Mouse (Mus musculus) MEL (cell line): Measurements from ENCODE around the gene Papola.

Experiments
- CHD1 ChIP-seq: IDR thresholded peaks from 2 replicates; pipeline ENCODE4 v1.6.1; 2012; ENCODE audit warnings: low read depth, mild to moderate bottlenecking, inconsistent platforms, low read length, improper control_type of control experiment
- CHD2 ChIP-seq: IDR thresholded peaks from 2 replicates; pipeline ENCODE4 v1.6.1; 2011; ENCODE audit warnings: low read length, improper control_type of control experiment
- CTCF ChIP-seq, 3 experiments: IDR thresholded peaks in 2 of 3; conservative IDR thresholded peaks in 1 of 3; 2 replicates each; pipeline ENCODE4 v1.5.1; 2011 to 2012; ENCODE audit warnings: low read length in 3 of 3, low read depth in 2 of 3, mild to moderate bottlenecking in 2 of 3, improper control_type of control experiment in 1 of 3, inconsistent platforms in 1 of 3, mixed read lengths in 1 of 3, moderate library complexity in 1 of 3; ENCODE audit not compliant: control insufficient read depth in 1 of 3, insufficient read depth in 1 of 3, poor library complexity in 1 of 3, severe bottlenecking in 1 of 3
- ELF1 ChIP-seq: IDR thresholded peaks from 2 replicates; pipeline ENCODE4 v1.6.1; 2014; ENCODE audit warnings: low read depth, mild to moderate bottlenecking, inconsistent platforms, low read length, improper control_type of control experiment, moderate library complexity
- EP300 ChIP-seq, 2 experiments: IDR thresholded peaks; 2 replicates each; pipeline ENCODE4 v1.6.1; 2011; ENCODE audit warnings: improper control_type of control experiment in 2 of 2, low read length in 2 of 2, low read depth in 1 of 2, mild to moderate bottlenecking in 1 of 2
- GATA1 ChIP-seq: IDR thresholded peaks from 2 replicates; pipeline ENCODE4 v1.6.1; 2011; ENCODE audit warnings: low read depth, low read length, improper control_type of control experiment
- MEF2A ChIP-seq: IDR thresholded peaks from 2 replicates; pipeline ENCODE4 v1.6.1; 2014; ENCODE audit warnings: low read depth, mild to moderate bottlenecking, inconsistent platforms, low read length, improper control_type of control experiment; ENCODE audit not compliant: poor library complexity, insufficient replicate concordance, severe bottlenecking; ENCODE audit errors: extremely low read depth
- MYC ChIP-seq: IDR thresholded peaks from 2 replicates; pipeline ENCODE4 v1.6.1; 2011; ENCODE audit warnings: low read depth, mild to moderate bottlenecking, low read length, improper control_type of control experiment, moderate library complexity
- NELFE ChIP-seq: IDR thresholded peaks from 2 replicates; pipeline ENCODE4 v1.6.1; 2011; ENCODE audit warnings: low read depth, low read length, improper control_type of control experiment
- POLR2A ChIP-seq, 2 experiments: IDR thresholded peaks; 2 replicates each; pipeline ENCODE4 v1.6.1; 2011 to 2012; ENCODE audit warnings: low read length in 2 of 2, mild to moderate bottlenecking in 2 of 2, control low read depth in 1 of 2, improper control_type of control experiment in 1 of 2, low read depth in 1 of 2, moderate library complexity in 1 of 2; ENCODE audit not compliant: control insufficient read depth in 1 of 2, insufficient read depth in 1 of 2, poor library complexity in 1 of 2
- RAD21 ChIP-seq: IDR thresholded peaks from 2 replicates; pipeline ENCODE4 v1.6.1; 2011; ENCODE audit warnings: mild to moderate bottlenecking, low read depth, low read length, improper control_type of control experiment
- SIN3A ChIP-seq: IDR thresholded peaks from 2 replicates; pipeline ENCODE4 v1.6.1; 2012; ENCODE audit warnings: low read length, improper control_type of control experiment, inconsistent platforms
- UBTF ChIP-seq: IDR thresholded peaks from 2 replicates; pipeline ENCODE4 v1.6.1; 2012; ENCODE audit warnings: low read depth, mild to moderate bottlenecking, inconsistent platforms, low read length, improper control_type of control experiment, moderate library complexity, borderline replicate concordance; ENCODE audit not compliant: insufficient read depth
- USF1 ChIP-seq: IDR thresholded peaks from 2 replicates; pipeline ENCODE4 v1.6.1; 2014; ENCODE audit warnings: low read depth, mild to moderate bottlenecking, inconsistent platforms, low read length, improper control_type of control experiment, moderate library complexity

DNA sequence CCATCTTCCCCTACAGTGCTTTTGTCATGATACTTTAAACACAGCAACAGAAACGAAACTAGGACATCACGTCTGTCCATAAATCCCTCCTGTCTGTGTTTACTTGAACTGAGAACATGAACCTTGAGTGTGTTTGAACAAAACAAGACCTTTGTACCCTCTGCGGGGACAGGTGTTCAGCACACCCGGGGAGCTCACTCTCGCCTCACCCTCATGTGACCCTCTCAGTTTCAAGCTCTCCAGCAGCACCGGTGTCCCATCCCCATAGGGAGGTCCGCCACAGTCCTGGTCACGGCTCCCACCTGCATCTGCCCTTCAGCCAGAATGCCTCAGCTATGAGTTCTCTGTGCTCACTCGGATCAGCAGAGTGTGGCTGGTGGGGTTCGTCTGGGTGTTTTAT lies 30.7 kb upstream of the Papola start:
- TF ChIP-seq CTCF (IDR thresholded peaks at IDR 0.05 in 2 of 3, conservative IDR thresholded peaks at IDR 0.05 in 1 of 3; ENCODE audit: control insufficient read depth in 1 of 3, insufficient read depth in 1 of 3, low read depth in 2 of 3, low read length in 3 of 3, poor library complexity in 1 of 3, severe bottlenecking in 1 of 3) (no peak), POLR2A (IDR thresholded peaks at IDR 0.05; ENCODE audit: control insufficient read depth in 1 of 2, insufficient read depth in 1 of 2, low read depth in 1 of 2, low read length in 2 of 2, poor library complexity in 1 of 2) (no peak), RAD21 (no peak), GATA1 (no peak), EP300 (IDR thresholded peaks at IDR 0.05; ENCODE audit: low read depth in 1 of 2, low read length in 2 of 2) (no peak), NELFE (no peak), CHD2 (no peak), SIN3A (no peak), MEF2A (no peak), USF1 (no peak), CHD1 (no peak), MYC (no peak), UBTF (no peak), ELF1 (no peak)
